Mouse (Mus musculus) liver, embryonic 11.5 days (tissue): ENCODE results near the gene Bola2. TPM values are rescaled to one million over a fixed set of nuclear protein-coding genes. Genes with fewer than 3 reads are reported as not detected.

Source experiments
- ATAC-seq: fragments of 200-750 bp; cut with Nextera tagmentation; replicated peaks from 2 replicates; pipeline ENCODE4 v1.8.0; 2017; ENCODE audit warnings: moderate number of reproducible peaks, mild to moderate bottlenecking, moderate TSS enrichment, moderate library complexity; ENCODE audit not compliant: low FRiP score
- DNase-seq: peaks from one replicate; pipeline ENCODE4 v3.0.0-alpha.2; 2017; ENCODE audit warnings: low spot score
- H3K27ac ChIP-seq: fragments of 300-500 bp; sonication (generic); 2 replicates; pipeline ENCODE4 v1.5.1; 2014; ENCODE audit warnings: mild to moderate bottlenecking, low read depth, low read length, control low read depth
- H3K27me3 ChIP-seq: fragments of 300-500 bp; sonication (generic); replicated peaks from 2 replicates; pipeline ENCODE4 v1.6.1; 2014; ENCODE audit warnings: low read length, mixed read lengths; ENCODE audit not compliant: control insufficient read depth, insufficient read depth
- H3K36me3 ChIP-seq: fragments of 300-500 bp; sonication (generic); 2 replicates; pipeline ENCODE4 v1.6.1; 2014; ENCODE audit warnings: mild to moderate bottlenecking, low read length, moderate library complexity, mixed read lengths; ENCODE audit not compliant: control insufficient read depth, insufficient read depth
- H3K4me1 ChIP-seq: fragments of 300-500 bp; sonication (generic); replicated peaks from 2 replicates; pipeline ENCODE4 v1.6.1; 2014; ENCODE audit warnings: low read length, mixed read lengths; ENCODE audit not compliant: control insufficient read depth, insufficient read depth
- H3K4me2 ChIP-seq: fragments of 300-500 bp; sonication (generic); 2 replicates; pipeline ENCODE4 v1.6.1; 2014; ENCODE audit warnings: mild to moderate bottlenecking, control low read depth, moderate library complexity
- H3K4me3 ChIP-seq: fragments of 300-500 bp; sonication (generic); 2 replicates; pipeline ENCODE4 v1.5.1; 2014; ENCODE audit warnings: low read depth, low read length, control low read depth
- H3K9ac ChIP-seq: fragments of 300-500 bp; sonication (generic); 2 replicates; pipeline ENCODE4 v1.6.1; 2014; ENCODE audit warnings: low read depth, low read length, control low read depth
- H3K9me3 ChIP-seq: fragments of 300-500 bp; sonication (generic); 2 replicates; pipeline ENCODE4 v1.6.1; 2016; ENCODE audit warnings: low read length, inconsistent platforms, mixed read lengths; ENCODE audit not compliant: control insufficient read depth
- WGBS: fragments of 180-500 bp; shearing (Covaris S2); extraction: QIAGEN DNeasy Blood & Tissue Kit; methylation state at CpG from one replicate; pipeline ENCODE4 v1.1.7; 2014; 5-methylcytosine and 5-hydroxymethylcytosine counted together
- polyA plus RNA-seq: library from polyadenylated mRNA; unstranded; fragments of >200 nt; fragmentation: Nextera tagmentation; extraction: Ambion mirVana; gene quantifications from 2 replicates; pipeline ENCODE4 v1.2.1, GENCODE M21; 2014

Gene Bola2
- polyA plus RNA-seq, 1 experiment from 2014 or later, result 217 TPM

- H3K4me1 ChIP-seq, result peaks cover 6% of the 10 kb centered on the region; the same call in 1 of the 2 replicates
- H3K36me3 ChIP-seq, result peaks cover 7% of the 10 kb centered on the region
- no peak overlapping the region for H3K4me3 ChIP-seq
- WGBS, result 89% methylated on average over 3 of the region's 3 CpGs
- H3K9ac ChIP-seq, result no peak overlapping the region
- H3K9me3 ChIP-seq, result no peaks in the 10 kb centered on the region
- no peak for ATAC-seq
- DNase-seq, result no peak
- H3K27me3 ChIP-seq, result no peaks in the 10 kb centered on the region
- H3K4me2 ChIP-seq, result no peak overlapping the region
- no peak overlapping the region for H3K27ac ChIP-seq
These were observed 35.4 kb upstream of the Bola2 start for GRCm38 (mm10) chr7:126659771-126660170.

DNA sequence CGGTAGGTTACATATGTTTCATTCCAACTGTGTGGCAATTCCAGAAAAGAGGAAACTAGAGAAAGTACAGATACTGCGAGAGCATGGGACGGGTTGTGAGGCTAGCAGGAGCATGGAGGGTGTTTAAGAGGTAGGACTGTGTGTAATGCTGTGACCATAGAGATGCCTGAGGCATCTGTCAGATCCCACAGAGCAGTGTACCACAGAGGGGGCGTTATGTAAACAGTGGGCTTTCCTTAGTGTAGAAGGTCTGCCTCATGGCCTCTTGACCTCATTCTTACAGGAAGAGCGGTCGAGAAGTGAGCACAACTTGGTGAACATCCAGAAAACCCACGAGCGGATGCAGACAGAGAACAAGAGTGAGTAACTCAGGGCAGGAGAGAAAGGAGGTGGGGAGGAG lies 31.6 kb upstream of the Bola2 start:
- Histone ChIP-seq H3K27me3 (no peaks in the 10 kb centered on the region), H3K4me1 (no peaks in the 10 kb centered on the region), H3K9me3 (no peaks in the 10 kb centered on the region), H3K4me3 (no peak overlapping the region), H3K9ac (0 out of 2 replicates have a peak overlapping the region, but pooled peaks have one; percentile 8), H3K27ac (no peak overlapping the region), H3K36me3 (peaks cover 20% of the 10 kb centered on the region), H3K4me2 (no peak overlapping the region)
- WGBS, result 75% methylated on average over 8 of the region's 8 CpGs
- ATAC-seq (no peak), DNase-seq (no peak)

DNA sequence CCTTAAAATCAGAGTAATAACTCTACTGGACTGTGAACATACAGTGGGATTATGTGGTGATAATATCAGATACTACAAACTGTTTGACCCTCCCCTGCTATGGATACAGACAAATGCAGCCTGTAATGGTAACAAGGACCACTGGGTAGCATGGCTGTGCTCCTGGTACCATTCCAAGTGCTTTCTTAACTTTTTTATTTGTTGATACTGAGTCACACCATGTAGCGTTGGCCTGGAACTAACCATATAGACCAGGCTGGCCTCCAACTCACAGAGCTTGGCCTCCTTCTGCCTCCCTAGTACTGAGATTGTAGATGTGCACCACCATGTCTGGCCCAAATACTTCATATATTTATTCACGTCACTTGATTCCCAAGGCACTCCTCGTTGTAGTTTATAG lies 29.9 kb upstream of the Bola2 start:
- Histone ChIP-seq H3K9me3 (no peaks in the 10 kb centered on the region), H3K4me2 (no peak overlapping the region), H3K27ac (no peak overlapping the region), H3K4me3 (no peak overlapping the region), H3K4me1 (no peaks in the 10 kb centered on the region), H3K9ac (no peak overlapping the region), H3K27me3 (no peaks in the 10 kb centered on the region), H3K36me3 (peaks cover 20% of the 10 kb centered on the region)
- ATAC-seq (no peak), DNase-seq (no peak)
- 92% methylated on average over 3 of the region's 3 CpGs for WGBS

GRCm38 (mm10) chr7:126667495-126668090 lies 27.6 kb upstream of the Bola2 start:
- WGBS, result 82% methylated on average over 9 of the region's 9 CpGs
- peaks cover 22% of the 10 kb centered on the region for H3K36me3 ChIP-seq

GRCm38 (mm10) chr7:126668452-126668851 lies 26.7 kb upstream of the Bola2 start:
- DNase-seq, result no peak
- Histone ChIP-seq H3K4me3 (no peak overlapping the region), H3K27ac (no peak overlapping the region), H3K9ac (no peak overlapping the region), H3K4me2 (no peak overlapping the region), H3K9me3 (no peaks in the 10 kb centered on the region), H3K36me3 (peaks cover 24% of the 10 kb centered on the region), H3K4me1 (no peaks in the 10 kb centered on the region), H3K27me3 (no peaks in the 10 kb centered on the region)
- WGBS, result 75% methylated on average over 5 of the region's 5 CpGs
- no peak for ATAC-seq

More at GRCm38 (mm10) chr7:126667495-126668090, 27.6 kb upstream of the Bola2 start:
- no peak overlapping the region for H3K27ac ChIP-seq
- no peaks in the 10 kb centered on the region for H3K4me1 ChIP-seq
- H3K4me3 ChIP-seq, result no peak overlapping the region
- DNase-seq (no peak), ATAC-seq (no peak)
- no peaks in the 10 kb centered on the region for H3K27me3 ChIP-seq
- no peak overlapping the region for H3K4me2 ChIP-seq
- H3K9me3 ChIP-seq, result no peaks in the 10 kb centered on the region
- H3K9ac ChIP-seq, result no peak overlapping the region

- H3K4me3 ChIP-seq, result no peak overlapping the region
- WGBS, result 92% methylated on average over 3 of the region's 3 CpGs
- H3K9ac ChIP-seq, result no peak overlapping the region
- no peak overlapping the region for H3K4me2 ChIP-seq
- no peaks in the 10 kb centered on the region for H3K9me3 ChIP-seq
- H3K4me1 ChIP-seq, result no peaks in the 10 kb centered on the region
- DNase-seq (no peak), ATAC-seq (no peak)
- H3K36me3 ChIP-seq, result peaks cover 15% of the 10 kb centered on the region
- H3K27ac ChIP-seq, result no peak overlapping the region
- H3K27me3 ChIP-seq, result no peaks in the 10 kb centered on the region
These were observed 25.0 kb upstream of the Bola2 start for GRCm38 (mm10) chr7:126670152-126670551.

- Histone ChIP-seq H3K4me2 (no peak overlapping the region), H3K27me3 (no peaks in the 10 kb centered on the region), H3K36me3 (peaks cover 11% of the 10 kb centered on the region), H3K9me3 (no peaks in the 10 kb centered on the region), H3K9ac (no peak overlapping the region), H3K4me3 (no peak overlapping the region), H3K4me1 (no peaks in the 10 kb centered on the region; the same call in 1 of the 2 replicates), H3K27ac (no peak overlapping the region)
- WGBS, result 91% methylated on average over 9 of the region's 9 CpGs
- DNase-seq, result no peak
- no peak for ATAC-seq
These were observed 23.1 kb upstream of the Bola2 start for GRCm38 (mm10) chr7:126672111-126672510.

- Histone ChIP-seq H3K27ac (no peak overlapping the region), H3K4me3 (no peak overlapping the region), H3K27me3 (no peaks in the 10 kb centered on the region), H3K4me1 (no peaks in the 10 kb centered on the region; the same call in 1 of the 2 replicates), H3K9me3 (no peaks in the 10 kb centered on the region), H3K4me2 (no peak overlapping the region), H3K9ac (no peak overlapping the region), H3K36me3 (peaks cover 6% of the 10 kb centered on the region)
- DNase-seq, result no peak
- no peak for ATAC-seq
- 92% methylated on average over 8 of the region's 8 CpGs for WGBS
These were observed 20.1 kb upstream of the Bola2 start for GRCm38 (mm10) chr7:126675104-126675503.

- no peak for DNase-seq
- no peak for ATAC-seq
- Histone ChIP-seq H3K9ac (no peak within 1 kb of the TSS), H3K9me3 (no peaks in the 10 kb centered on the region), H3K4me1 (no peaks in the 10 kb centered on the region; the same call in 1 of the 2 replicates), H3K27ac (no peak within 1 kb of the TSS), H3K27me3 (no peaks in the 10 kb centered on the region), H3K36me3 (peaks cover 3% of the 10 kb centered on the region), H3K4me3 (no peak within 1 kb of the TSS), H3K4me2 (no peak within 1 kb of the TSS)
- WGBS, result 71% methylated on average over 1 of the region's 1 CpGs
These were observed 19.0 kb upstream of the Bola2 start, which contains the start of gene Sult1a1 for GRCm38 (mm10) chr7:126676207-126676606. Sult1a1 (minus strand) TSS chr7:126676432.
